Mouse (Mus musculus) heart, embryonic 16.5 days (tissue): ENCODE measurements around the gene U2af1l4. TPM values are rescaled to one million over a fixed set of nuclear protein-coding genes. Genes with fewer than 3 reads are reported as not detected.

Experiments
- ATAC-seq: fragments of 200-750 bp; cut with Nextera tagmentation; replicated peaks from 2 replicates; pipeline ENCODE4 v1.8.0; 2017; ENCODE audit warnings: moderate number of reproducible peaks; ENCODE audit not compliant: insufficient read depth, low FRiP score; ENCODE audit errors: extremely low read depth
- H3K27ac ChIP-seq: fragments of 300-500 bp; sonication (generic); 2 replicates; pipeline ENCODE4 v1.5.1; 2014; ENCODE audit warnings: mild to moderate bottlenecking, low read length, control low read depth, moderate library complexity
- H3K27me3 ChIP-seq: fragments of 300-500 bp; sonication (generic); 2 replicates; pipeline ENCODE4 v1.6.1; 2014; ENCODE audit warnings: low read length, mixed read lengths; ENCODE audit not compliant: control insufficient read depth, insufficient read depth
- H3K36me3 ChIP-seq: fragments of 300-500 bp; sonication (generic); 2 replicates; pipeline ENCODE4 v1.6.1; 2014; ENCODE audit not compliant: control insufficient read depth, insufficient read depth
- H3K4me1 ChIP-seq: fragments of 300-500 bp; sonication (generic); 2 replicates; pipeline ENCODE4 v1.6.1; 2014; ENCODE audit warnings: low read length, mixed read lengths; ENCODE audit not compliant: control insufficient read depth, insufficient read depth
- H3K4me2 ChIP-seq: fragments of 300-500 bp; sonication (generic); 2 replicates; pipeline ENCODE4 v1.6.1; 2014; ENCODE audit warnings: low read depth, mild to moderate bottlenecking, control low read depth, low read length
- H3K4me3 ChIP-seq: fragments of 300-500 bp; sonication (generic); 2 replicates; pipeline ENCODE4 v1.5.1; 2014; ENCODE audit warnings: mild to moderate bottlenecking, control low read depth, low read length
- H3K9ac ChIP-seq: fragments of 300-500 bp; sonication (generic); 2 replicates; pipeline ENCODE4 v1.6.1; 2014; ENCODE audit warnings: low read length, control low read depth
- H3K9me3 ChIP-seq: fragments of 300-500 bp; sonication (generic); replicated peaks from 2 replicates; pipeline ENCODE4 v1.6.1; 2016; ENCODE audit warnings: low read length; ENCODE audit not compliant: control insufficient read depth
- WGBS: fragments of 180-500 bp; shearing (Covaris S2); extraction: QIAGEN DNeasy Blood & Tissue Kit; methylation state at CpG from one replicate; pipeline ENCODE4 v1.1.7; 2014; 5-methylcytosine and 5-hydroxymethylcytosine counted together
- polyA plus RNA-seq: library from polyadenylated mRNA; unstranded; fragments of >200 nt; fragmentation: Nextera tagmentation; extraction: Ambion mirVana; gene quantifications from 2 replicates; pipeline ENCODE4 v1.2.1, GENCODE M21; 2015

Gene U2af1l4
- polyA plus RNA-seq, 1 experiment from 2014 or later, result 104 TPM

- Histone ChIP-seq H3K36me3 (peaks cover 41% of the 10 kb centered on the region), H3K9ac (no peak overlapping the region), H3K4me2 (no peak overlapping the region), H3K4me3 (no peak overlapping the region), H3K9me3 (no peaks in the 10 kb centered on the region), H3K27me3 (no peaks in the 10 kb centered on the region), H3K4me1 (no peaks in the 10 kb centered on the region), H3K27ac (no peak overlapping the region)
- WGBS, result 82% methylated on average over 14 of the region's 14 CpGs
- ATAC-seq, result no peak
Measured at GRCm38 (mm10) chr7:30526981-30527380, 36.1 kb upstream of the U2af1l4 start.

- WGBS, result 75% methylated on average over 9 of the region's 9 CpGs
- Histone ChIP-seq H3K27ac (no peak overlapping the region), H3K27me3 (no peaks in the 10 kb centered on the region), H3K9me3 (no peaks in the 10 kb centered on the region), H3K4me1 (peaks cover 23% of the 10 kb centered on the region), H3K36me3 (peaks cover 26% of the 10 kb centered on the region), H3K4me3 (no peak overlapping the region), H3K9ac (no peak overlapping the region), H3K4me2 (no peak overlapping the region)
- ATAC-seq, result no peak
Measured at GRCm38 (mm10) chr7:30531291-30531815, 31.7 kb upstream of the U2af1l4 start.

GRCm38 (mm10) chr7:30532931-30533330, 30.2 kb upstream of the U2af1l4 start:
- Histone ChIP-seq H3K4me3 (no peak overlapping the region), H3K9ac (peak overlapping the region; percentile 15; the same call in 1 of the 2 replicates), H3K27me3 (no peaks in the 10 kb centered on the region), H3K36me3 (peaks cover 23% of the 10 kb centered on the region), H3K9me3 (no peaks in the 10 kb centered on the region), H3K27ac (no peak overlapping the region), H3K4me2 (no peak overlapping the region), H3K4me1 (peaks cover 23% of the 10 kb centered on the region)
- peak; percentile 28; the same call in 1 of the 2 replicates for ATAC-seq
- WGBS, result 34% methylated on average over 8 of the region's 8 CpGs

- no peak for ATAC-seq
- Histone ChIP-seq H3K4me3 (peak overlapping the region; percentile 67), H3K9me3 (no peaks in the 10 kb centered on the region), H3K27ac (no peak overlapping the region), H3K4me1 (peaks cover 23% of the 10 kb centered on the region), H3K27me3 (no peaks in the 10 kb centered on the region), H3K36me3 (peaks cover 12% of the 10 kb centered on the region), H3K9ac (peak overlapping the region; percentile 75), H3K4me2 (peak overlapping the region; percentile 94)
- 11% methylated on average over 25 of the region's 26 CpGs for WGBS
Measured at GRCm38 (mm10) chr7:30533941-30534632, 29.0 kb upstream of the U2af1l4 start.

- WGBS, result 0% methylated on average over 64 of the region's 84 CpGs
Measured at GRCm38 (mm10) chr7:30534633-30535577, 28.2 kb upstream of the U2af1l4 start, which contains the start of gene Arhgap33. Arhgap33 (minus strand) TSS chr7:30535060.

GRCm38 (mm10) chr7:30540572-30540971, 22.5 kb upstream of the U2af1l4 start:
- no peaks in the 10 kb centered on the region for H3K9me3 ChIP-seq
- H3K4me2 ChIP-seq, result no peak overlapping the region
- no peaks in the 10 kb centered on the region for H3K27me3 ChIP-seq
- no peak overlapping the region for H3K4me3 ChIP-seq
- H3K4me1 ChIP-seq, result peaks cover under 1% of the 10 kb centered on the region; the same call in 1 of the 2 replicates
- no peak overlapping the region for H3K27ac ChIP-seq
- ATAC-seq, result no peak
- WGBS, result 89% methylated on average over 7 of the region's 7 CpGs
- no peak overlapping the region for H3K9ac ChIP-seq
- H3K36me3 ChIP-seq, result peaks cover 8% of the 10 kb centered on the region

More at GRCm38 (mm10) chr7:30534633-30535577, 28.2 kb upstream of the U2af1l4 start, which contains the start of gene Arhgap33:
- peak within 1 kb of the TSS; percentile 75 for H3K9ac ChIP-seq
- peaks cover 23% of the 10 kb centered on the region for H3K4me1 ChIP-seq
- ATAC-seq, result peak; percentile 92
- peak within 1 kb of the TSS; percentile 67 for H3K4me3 ChIP-seq
- no peaks in the 10 kb centered on the region for H3K27me3 ChIP-seq
- peaks cover 6% of the 10 kb centered on the region for H3K36me3 ChIP-seq
- no peaks in the 10 kb centered on the region for H3K9me3 ChIP-seq
- peak within 1 kb of the TSS; percentile 60 for H3K27ac ChIP-seq
- peak within 1 kb of the TSS; percentile 94 for H3K4me2 ChIP-seq

GRCm38 (mm10) chr7:30544327-30544726, 18.8 kb upstream of the U2af1l4 start:
- ATAC-seq, result no peak
- H3K4me2 ChIP-seq, result no peak overlapping the region
- no peaks in the 10 kb centered on the region for H3K27me3 ChIP-seq
- H3K4me3 ChIP-seq, result no peak overlapping the region
- no peaks in the 10 kb centered on the region for H3K9me3 ChIP-seq
- H3K27ac ChIP-seq, result no peak overlapping the region
- WGBS, result 78% methylated on average over 2 of the region's 2 CpGs
- no peak overlapping the region for H3K9ac ChIP-seq
- no peaks in the 10 kb centered on the region for H3K4me1 ChIP-seq
- H3K36me3 ChIP-seq, result peaks cover 22% of the 10 kb centered on the region

GRCm38 (mm10) chr7:30549880-30550279, 13.2 kb upstream of the U2af1l4 start:
- peaks cover 21% of the 10 kb centered on the region for H3K36me3 ChIP-seq
- H3K27me3 ChIP-seq, result no peaks in the 10 kb centered on the region
- H3K4me3 ChIP-seq, result no peak overlapping the region
- 80% methylated on average over 2 of the region's 2 CpGs for WGBS
- no peak overlapping the region for H3K4me2 ChIP-seq
- H3K9ac ChIP-seq, result no peak overlapping the region
- no peak for ATAC-seq
- peaks cover 16% of the 10 kb centered on the region for H3K4me1 ChIP-seq
- H3K9me3 ChIP-seq, result no peaks in the 10 kb centered on the region
- H3K27ac ChIP-seq, result no peak overlapping the region
